Mouse (Mus musculus) liver, embryonic 12.5 days (tissue): ENCODE measurements at regions not wholly inside any gene's neighbourhood (a gene's known extent, or its start where the extent isn't known, plus 50 kb on each side); places are given as distances from the start of the nearest gene placed in this dataset.
A peak's percentile ranks its signal among the peaks of the same experiment; 100 is the strongest.

Experiments used
- ATAC-seq: fragments of 200-750 bp; cut with Nextera tagmentation; 2 replicates; pipeline ENCODE4 v1.8.0; 2017; ENCODE audit warnings: moderate number of reproducible peaks, mild to moderate bottlenecking, moderate library complexity
- H3K27ac ChIP-seq: fragments of 300-500 bp; sonication (generic); 2 replicates; pipeline ENCODE4 v1.5.1; 2016; ENCODE audit warnings: mild to moderate bottlenecking
- H3K27me3 ChIP-seq: fragments of 300-500 bp; sonication (generic); replicated peaks from 2 replicates; pipeline ENCODE4 v1.6.1; 2016; ENCODE audit warnings: mild to moderate bottlenecking, moderate library complexity
- H3K36me3 ChIP-seq: fragments of 300-500 bp; sonication (generic); 2 replicates; pipeline ENCODE4 v1.6.1; 2016; ENCODE audit warnings: mild to moderate bottlenecking, moderate library complexity
- H3K4me1 ChIP-seq: fragments of 300-500 bp; sonication (generic); 2 replicates; pipeline ENCODE4 v1.6.1; 2016
- H3K4me2 ChIP-seq: fragments of 300-500 bp; sonication (generic); 2 replicates; pipeline ENCODE4 v1.6.1; 2016; ENCODE audit warnings: mild to moderate bottlenecking, moderate library complexity
- H3K4me3 ChIP-seq: fragments of 300-500 bp; sonication (generic); 2 replicates; pipeline ENCODE4 v1.5.1; 2016; ENCODE audit warnings: mild to moderate bottlenecking, moderate library complexity
- H3K9ac ChIP-seq: fragments of 300-500 bp; sonication (generic); 2 replicates; pipeline ENCODE4 v1.6.1; 2016; ENCODE audit warnings: mild to moderate bottlenecking, moderate library complexity
- H3K9me3 ChIP-seq: fragments of 300-500 bp; sonication (generic); replicated peaks from 2 replicates; pipeline ENCODE4 v1.6.1; 2016; ENCODE audit warnings: mild to moderate bottlenecking, moderate library complexity
- WGBS: fragments of 180-500 bp; shearing (Covaris S2); methylation state at CpG from one replicate; pipeline ENCODE4 v1.1.7; 2016; ENCODE audit not compliant: insufficient replicate concordance; 5-methylcytosine and 5-hydroxymethylcytosine counted together

DNA sequence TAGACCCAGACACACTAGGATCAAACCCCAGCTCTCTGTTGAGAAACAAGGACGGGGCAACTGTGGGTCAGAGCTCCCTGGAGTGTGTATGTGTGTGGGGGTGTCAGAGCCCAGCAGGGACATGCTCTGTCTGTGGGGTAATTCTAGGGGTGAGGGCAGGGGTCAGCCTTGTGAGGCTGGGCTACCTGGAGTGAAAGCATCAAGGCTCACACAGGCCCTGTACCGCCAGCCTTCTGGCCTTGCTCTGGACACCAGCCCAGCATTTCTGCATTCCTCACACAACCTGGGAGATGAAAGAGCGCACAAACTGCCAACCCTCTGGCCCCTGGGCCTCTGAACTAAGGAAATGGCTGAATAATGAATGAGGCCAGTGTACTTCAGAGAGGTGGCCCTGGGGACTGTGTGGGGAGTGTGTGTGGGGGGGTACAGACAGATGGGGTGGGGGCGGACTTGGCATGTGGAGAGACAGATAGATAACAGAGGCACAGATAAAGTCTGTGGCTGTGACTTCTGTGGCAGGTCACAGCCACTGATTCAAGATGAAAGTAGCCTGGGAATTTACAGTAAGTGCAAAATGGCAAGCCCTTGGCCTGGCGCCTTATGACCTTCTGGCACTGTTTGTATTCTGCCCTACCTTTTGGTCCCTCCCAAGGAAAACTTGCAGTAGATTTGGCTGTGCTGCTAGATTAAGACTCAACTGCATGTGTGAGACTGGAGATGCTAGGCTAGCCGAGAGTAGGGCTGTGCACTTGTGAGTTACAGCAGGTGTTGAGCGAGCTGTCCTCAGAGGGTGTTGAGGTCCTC, 135.2 kb upstream of the 4931429L15Rik start:
- no peak for ATAC-seq
- Histone ChIP-seq H3K4me1 (no peaks in the 10 kb centered on the region), H3K27me3 (peaks cover 9% of the 10 kb centered on the region; the same call in 1 of the 2 replicates), H3K4me3 (no peak overlapping the region), H3K27ac (no peak overlapping the region), H3K9ac (no peak overlapping the region), H3K36me3 (no peaks in the 10 kb centered on the region), H3K4me2 (no peak overlapping the region), H3K9me3 (no peaks in the 10 kb centered on the region)
- 65% methylated on average over 7 of the region's 7 CpGs for WGBS

DNA sequence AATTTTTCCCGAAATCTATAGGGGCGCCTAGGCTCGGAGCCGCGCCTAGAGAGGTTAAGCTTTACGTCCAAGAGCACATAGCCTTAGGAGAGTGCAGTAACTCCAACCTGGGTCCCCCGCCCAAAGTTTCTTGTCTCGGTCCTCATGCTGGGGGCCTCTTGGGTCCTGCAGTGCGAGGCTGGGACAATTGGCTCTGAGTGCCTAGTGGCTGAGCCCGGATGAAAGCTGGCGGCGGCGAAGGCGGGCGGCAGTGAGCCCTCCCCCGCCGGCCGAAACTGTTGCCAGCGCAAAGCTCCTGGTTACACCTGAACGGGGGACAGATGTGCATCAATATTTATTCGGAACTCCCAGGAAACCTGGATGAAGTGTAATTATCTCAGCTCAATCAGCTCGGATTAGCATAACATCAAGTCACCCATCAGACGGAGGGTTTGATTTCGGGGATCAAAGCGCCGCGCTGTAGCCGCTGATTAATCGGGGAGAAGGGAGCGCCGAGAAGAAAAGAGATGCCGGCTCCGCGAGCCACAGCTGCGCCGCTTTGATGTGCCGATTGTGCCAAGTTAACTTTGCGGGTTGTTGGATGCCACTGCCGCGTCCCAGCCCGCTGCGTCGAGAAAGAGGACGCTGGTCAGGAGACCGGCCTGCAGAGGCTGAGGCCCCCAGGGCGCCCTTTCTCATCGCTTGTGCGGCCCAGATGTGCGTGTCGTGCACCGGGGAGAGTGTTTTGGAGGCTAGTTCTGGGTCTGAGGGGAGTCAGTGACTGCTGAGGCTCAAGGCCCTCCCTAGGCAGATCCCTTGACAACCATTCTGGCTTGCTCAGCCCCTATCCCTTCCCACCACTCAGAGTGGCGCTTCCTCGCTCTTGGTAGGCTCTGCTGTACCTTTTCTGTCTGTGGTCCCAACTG, 123.7 kb upstream of the 4931429L15Rik start:
- ATAC-seq, result no peak
- Histone ChIP-seq H3K4me2 (peak overlapping the region; percentile 37), H3K9me3 (no peaks in the 10 kb centered on the region), H3K4me1 (no peaks in the 10 kb centered on the region), H3K4me3 (peak overlapping the region; percentile 10; the same call in 1 of the 2 replicates), H3K27me3 (peaks cover 53% of the 10 kb centered on the region), H3K9ac (no peak overlapping the region), H3K27ac (no peak overlapping the region), H3K36me3 (no peaks in the 10 kb centered on the region)
- WGBS, result 6% methylated on average over 53 of the region's 53 CpGs

DNA sequence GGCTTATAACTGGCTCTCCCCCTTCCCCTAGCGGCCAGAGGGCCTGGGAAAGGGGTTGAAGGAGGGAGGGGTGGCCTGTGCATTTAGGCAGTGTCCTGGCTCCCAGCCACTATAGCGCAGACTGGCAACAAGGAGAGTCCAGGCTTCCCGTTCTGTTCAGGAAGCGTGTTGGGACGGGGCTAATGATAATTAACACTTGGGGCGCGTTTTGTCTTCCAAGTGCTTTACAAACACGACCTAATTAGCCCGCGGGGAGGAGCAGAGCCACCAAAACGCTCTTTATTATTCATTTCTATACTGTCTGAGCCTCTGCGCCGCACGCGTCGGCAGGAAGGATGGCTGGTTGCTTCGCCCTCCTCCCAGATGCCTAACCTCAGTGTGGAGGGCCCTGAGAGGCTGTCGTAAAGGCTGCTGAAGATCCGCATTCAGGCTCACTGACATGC, 123.0 kb upstream of the 4931429L15Rik start:
- Histone ChIP-seq H3K4me2 (peak overlapping the region; percentile 37), H3K27ac (no peak overlapping the region), H3K9ac (no peak overlapping the region), H3K27me3 (peaks cover 56% of the 10 kb centered on the region), H3K4me1 (no peaks in the 10 kb centered on the region), H3K36me3 (no peaks in the 10 kb centered on the region), H3K4me3 (peak overlapping the region; percentile 10; the same call in 1 of the 2 replicates), H3K9me3 (no peaks in the 10 kb centered on the region)
- 5% methylated on average over 19 of the region's 19 CpGs for WGBS
- ATAC-seq, result no peak

DNA sequence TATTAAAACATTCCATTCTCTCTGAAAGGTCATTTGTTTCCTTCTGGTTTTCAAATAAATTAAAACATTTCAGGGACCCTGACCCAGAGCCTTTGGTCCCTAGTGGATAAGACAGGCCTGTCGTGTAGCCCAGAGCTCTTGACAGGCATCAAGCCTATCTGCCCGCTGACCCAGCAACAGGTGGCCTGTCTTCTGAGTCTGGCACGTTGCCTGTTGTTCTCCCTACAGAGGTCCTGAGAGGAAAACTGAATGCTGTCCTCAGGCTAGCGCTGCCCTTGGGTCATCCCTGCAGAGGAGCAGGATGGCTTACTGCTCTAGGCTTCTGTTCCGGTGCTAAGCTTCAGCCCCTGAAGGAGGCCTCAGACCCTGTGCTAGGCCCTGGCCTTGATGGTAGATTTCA, 120.4 kb upstream of the 4931429L15Rik start:
- Histone ChIP-seq H3K36me3 (no peaks in the 10 kb centered on the region), H3K27me3 (peaks cover 42% of the 10 kb centered on the region), H3K4me3 (no peak overlapping the region)

DNA sequence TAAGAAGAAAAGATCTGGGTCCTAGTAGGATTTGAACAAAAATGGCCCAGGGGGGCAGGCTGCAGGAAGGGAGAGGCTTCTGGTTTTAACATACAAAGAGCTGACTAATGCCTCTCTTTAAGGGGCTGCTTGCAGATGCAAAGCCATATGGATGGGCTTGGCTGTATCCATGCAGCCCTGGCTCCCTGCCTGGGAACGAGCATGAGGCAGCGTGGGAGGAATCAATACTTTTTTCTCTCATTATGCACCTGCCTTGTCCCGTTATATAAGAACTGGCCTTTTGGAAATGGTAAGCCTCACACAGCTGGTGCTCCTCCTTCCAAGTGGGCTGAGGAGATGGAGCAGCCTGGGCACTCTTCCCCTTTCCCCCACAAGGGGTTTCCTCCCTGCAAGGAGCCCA, 114.9 kb upstream of the 4931429L15Rik start:
- ATAC-seq, result no peak
- no peak overlapping the region for H3K4me3 ChIP-seq
- H3K36me3 ChIP-seq, result no peaks in the 10 kb centered on the region
- no peaks in the 10 kb centered on the region for H3K4me1 ChIP-seq
- no peak overlapping the region for H3K27ac ChIP-seq
- H3K9ac ChIP-seq, result no peak overlapping the region
- H3K27me3 ChIP-seq, result 0 out of 2 replicates have a peak, but pooled peaks cover 3% of the 10 kb centered on the region
- peaks cover 6% of the 10 kb centered on the region; the same call in 1 of the 2 replicates for H3K9me3 ChIP-seq
- H3K4me2 ChIP-seq, result no peak overlapping the region
- 77% methylated on average over 3 of the region's 3 CpGs for WGBS

More for the DNA sequence above, 120.4 kb upstream of the 4931429L15Rik start:
- no peak for ATAC-seq
- H3K4me2 ChIP-seq, result no peak overlapping the region
- H3K9ac ChIP-seq, result no peak overlapping the region
- 61% methylated on average over 5 of the region's 5 CpGs for WGBS
- peaks cover 5% of the 10 kb centered on the region; the same call in 1 of the 2 replicates for H3K9me3 ChIP-seq
- no peak overlapping the region for H3K27ac ChIP-seq
- no peaks in the 10 kb centered on the region for H3K4me1 ChIP-seq

DNA sequence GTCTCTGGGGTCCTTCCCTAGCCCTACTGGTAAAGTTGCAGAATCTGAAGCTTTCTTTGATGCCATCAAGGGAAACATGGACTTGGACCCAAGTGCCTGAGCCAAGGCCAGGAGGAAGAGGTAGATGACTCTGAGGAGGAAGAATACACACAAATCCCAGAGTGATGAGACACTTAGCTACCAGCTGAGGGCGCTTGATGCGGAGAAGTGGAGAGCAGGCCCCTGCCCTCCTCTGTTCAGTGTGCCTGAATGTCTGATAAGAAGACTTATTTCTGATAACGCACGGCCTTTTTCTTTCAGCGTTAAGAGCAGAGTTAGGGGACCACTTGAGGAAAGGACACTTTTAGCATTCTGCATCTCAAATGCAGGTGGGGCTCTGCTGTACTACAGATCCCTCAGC, 113.9 kb upstream of the 4931429L15Rik start:
- no peak overlapping the region for H3K9ac ChIP-seq
- no peak for ATAC-seq
- H3K36me3 ChIP-seq, result no peaks in the 10 kb centered on the region
- peaks cover 6% of the 10 kb centered on the region; the same call in 1 of the 2 replicates for H3K9me3 ChIP-seq
- H3K27ac ChIP-seq, result no peak overlapping the region
- no peak overlapping the region for H3K4me2 ChIP-seq
- 0 out of 2 replicates have a peak, but pooled peaks cover 3% of the 10 kb centered on the region for H3K27me3 ChIP-seq
- H3K4me1 ChIP-seq, result no peaks in the 10 kb centered on the region
- no peak overlapping the region for H3K4me3 ChIP-seq
- WGBS, result 57% methylated on average over 5 of the region's 5 CpGs

DNA sequence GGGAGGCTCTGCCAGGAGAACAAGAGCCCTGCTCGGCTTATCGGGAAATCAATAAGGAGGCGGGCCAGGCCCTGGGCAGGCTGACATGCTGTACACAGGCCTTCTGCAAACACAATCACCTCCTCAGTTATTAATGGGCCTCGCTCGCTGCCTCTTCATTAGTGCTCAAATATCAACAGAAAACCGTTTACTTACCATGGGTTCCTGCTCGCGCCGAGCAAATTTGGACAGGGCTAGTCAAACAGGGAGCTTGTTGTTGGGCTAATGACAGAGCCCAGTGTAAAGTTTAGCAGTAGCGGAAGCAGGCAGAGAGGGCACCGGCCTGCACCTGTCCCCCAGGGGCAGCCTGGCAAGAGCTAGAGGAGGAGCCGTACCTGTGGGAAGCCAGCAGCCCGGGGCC, 111.3 kb upstream of the 4931429L15Rik start:
- peaks cover 6% of the 10 kb centered on the region for H3K27me3 ChIP-seq
- H3K36me3 ChIP-seq, result no peaks in the 10 kb centered on the region
- H3K4me1 ChIP-seq, result no peaks in the 10 kb centered on the region
- 61% methylated on average over 13 of the region's 13 CpGs for WGBS
- no peak overlapping the region for H3K4me3 ChIP-seq
- H3K4me2 ChIP-seq, result 0 out of 2 replicates have a peak overlapping the region, but pooled peaks have one; percentile 12
- H3K9me3 ChIP-seq, result peaks cover 6% of the 10 kb centered on the region; the same call in 1 of the 2 replicates
- no peak overlapping the region for H3K27ac ChIP-seq
- no peak for ATAC-seq
- H3K9ac ChIP-seq, result no peak overlapping the region

DNA sequence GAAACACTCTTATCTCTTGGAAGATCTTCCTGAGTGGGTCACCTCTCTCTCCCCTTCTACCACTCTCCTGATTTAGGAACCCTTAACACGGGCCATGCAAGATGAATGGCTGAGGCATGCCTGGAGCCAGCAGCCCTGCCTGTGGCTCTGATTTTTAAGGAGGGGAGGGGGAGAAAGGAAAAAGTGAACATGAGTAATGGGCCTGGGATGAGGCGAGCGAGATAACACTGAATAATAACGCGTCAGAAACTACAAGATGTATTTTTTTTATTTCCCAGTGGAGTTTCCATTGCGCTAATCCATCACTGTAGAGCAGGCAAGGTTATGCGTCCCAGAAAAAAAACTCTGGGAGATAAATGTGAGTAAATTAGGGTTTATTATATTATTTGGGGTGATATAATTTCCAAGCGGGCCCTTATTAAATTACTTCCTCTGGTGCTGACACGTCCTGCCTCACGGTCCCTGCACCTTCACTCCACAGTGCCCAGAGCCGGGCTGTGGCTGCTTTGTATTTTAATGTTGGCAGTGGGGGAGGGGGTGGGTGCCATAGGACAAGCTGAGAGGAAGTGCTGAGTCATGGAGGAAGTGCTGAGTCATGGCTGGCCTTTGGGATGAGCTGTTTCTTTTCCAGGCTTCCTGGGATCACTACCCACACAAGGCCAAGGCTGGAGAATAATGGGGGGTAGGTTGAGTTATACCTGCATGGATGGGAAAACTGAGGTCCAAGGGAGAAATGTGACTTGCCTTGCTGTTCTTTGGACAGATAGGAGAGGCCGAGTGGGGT, 103.6 kb upstream of the 4931429L15Rik start:
- 48% methylated on average over 12 of the region's 12 CpGs for WGBS
- Histone ChIP-seq H3K9me3 (no peaks in the 10 kb centered on the region), H3K36me3 (no peaks in the 10 kb centered on the region), H3K27me3 (peaks cover 4% of the 10 kb centered on the region), H3K4me2 (no peak overlapping the region), H3K9ac (no peak overlapping the region), H3K27ac (no peak overlapping the region), H3K4me3 (no peak overlapping the region), H3K4me1 (peaks cover 10% of the 10 kb centered on the region)
- ATAC-seq, result no peak

DNA sequence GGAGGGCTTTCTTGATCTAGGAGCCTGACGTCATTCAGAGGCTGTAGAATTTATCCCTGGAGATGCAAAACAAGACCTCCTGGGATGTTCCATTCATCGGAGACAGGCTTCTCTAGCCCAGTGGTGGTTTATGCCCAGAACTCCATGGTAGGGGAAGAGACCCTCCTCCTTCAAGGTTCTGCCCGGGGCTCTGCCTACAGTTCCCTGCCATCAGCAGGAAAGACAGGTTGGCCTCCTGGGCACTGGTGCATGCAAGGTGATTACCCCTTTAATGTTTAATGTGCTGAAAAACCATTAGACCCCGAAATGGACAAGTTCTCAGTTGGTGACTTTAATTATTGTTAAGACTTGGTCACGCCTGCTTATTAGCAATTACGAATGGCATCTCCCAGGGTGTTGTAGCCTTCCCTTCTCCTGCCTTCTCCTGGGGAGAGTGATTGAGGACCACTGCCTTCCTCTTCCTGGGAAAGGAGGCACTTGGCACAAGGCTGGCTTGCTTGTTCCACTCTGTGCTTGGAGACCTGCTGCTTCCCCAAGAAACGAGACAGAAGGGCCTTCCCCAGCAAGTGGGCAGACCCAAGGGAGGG, 102.0 kb upstream of the 4931429L15Rik start:
- 54% methylated on average over 7 of the region's 7 CpGs for WGBS
- Histone ChIP-seq H3K9ac (no peak overlapping the region), H3K36me3 (no peaks in the 10 kb centered on the region), H3K27me3 (no peaks in the 10 kb centered on the region), H3K27ac (no peak overlapping the region), H3K4me2 (no peak overlapping the region), H3K4me3 (no peak overlapping the region), H3K4me1 (peaks cover 10% of the 10 kb centered on the region), H3K9me3 (no peaks in the 10 kb centered on the region)
- no peak for ATAC-seq

DNA sequence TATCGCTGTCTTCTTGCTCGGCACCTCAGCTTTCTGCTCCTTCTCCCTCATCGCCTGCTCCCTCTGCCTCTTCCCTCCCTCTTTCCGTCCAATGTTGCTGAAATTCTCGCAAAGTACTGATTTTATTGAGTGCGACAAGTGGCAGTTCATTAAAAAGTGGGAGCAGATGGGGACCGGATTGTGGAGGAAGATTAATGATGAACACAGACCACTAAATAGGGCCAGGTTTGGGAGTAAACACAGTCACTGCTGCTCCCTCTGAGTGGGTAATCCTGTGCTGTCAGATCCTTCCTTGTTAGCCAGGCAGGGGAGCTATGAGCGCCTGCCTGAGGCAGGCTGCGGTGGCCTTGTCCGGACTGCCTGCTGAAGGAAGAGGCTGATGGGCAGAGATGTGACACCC, 91.9 kb upstream of the 4931429L15Rik start:
- H3K36me3 ChIP-seq, result no peaks in the 10 kb centered on the region
- H3K4me1 ChIP-seq, result no peaks in the 10 kb centered on the region
- ATAC-seq, result no peak
- H3K27me3 ChIP-seq, result no peaks in the 10 kb centered on the region
- H3K4me2 ChIP-seq, result no peak overlapping the region
- H3K9ac ChIP-seq, result no peak overlapping the region
- WGBS, result 69% methylated on average over 10 of the region's 10 CpGs
- H3K9me3 ChIP-seq, result peaks cover 7% of the 10 kb centered on the region; the same call in 1 of the 2 replicates
- H3K27ac ChIP-seq, result no peak overlapping the region
- no peak overlapping the region for H3K4me3 ChIP-seq

DNA sequence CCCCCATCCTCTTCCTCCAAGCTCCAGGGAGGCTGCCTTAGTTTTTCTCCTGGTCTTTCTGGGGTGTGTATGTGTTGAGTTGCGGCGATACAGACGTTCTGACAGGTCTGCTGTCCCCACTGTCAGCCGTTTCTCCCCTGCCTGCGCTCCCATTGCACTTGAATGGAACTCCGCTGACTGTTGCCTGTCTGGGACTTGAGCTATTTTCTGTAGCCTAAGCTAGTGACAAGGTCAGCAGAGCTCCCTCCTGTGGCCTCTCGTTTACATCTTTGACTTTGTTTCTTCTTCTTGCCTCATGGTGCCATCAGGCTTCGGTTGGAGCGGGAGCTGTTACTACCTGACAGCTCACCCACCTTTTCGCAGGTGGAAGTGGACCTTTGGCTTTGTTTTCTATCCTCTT, 89.0 kb upstream of the 4931429L15Rik start:
- ATAC-seq, result no peak
- Histone ChIP-seq H3K36me3 (no peaks in the 10 kb centered on the region), H3K4me3 (no peak overlapping the region), H3K9me3 (peaks cover 7% of the 10 kb centered on the region; the same call in 1 of the 2 replicates), H3K27me3 (no peaks in the 10 kb centered on the region), H3K9ac (no peak overlapping the region), H3K4me1 (no peaks in the 10 kb centered on the region), H3K27ac (no peak overlapping the region), H3K4me2 (no peak overlapping the region)
- WGBS, result 55% methylated on average over 10 of the region's 10 CpGs
